Mouse (Mus musculus): ENCODE data around the gene Pdx1.

Pdx1 gene

GRCm38 (mm10) chr5:147308451-147308850 lies 38.7 kb downstream of the Pdx1 start:
- peak; percentile 36 for DNase-seq (ENCODE audit: extremely low spot score, low spot score)

DNA sequence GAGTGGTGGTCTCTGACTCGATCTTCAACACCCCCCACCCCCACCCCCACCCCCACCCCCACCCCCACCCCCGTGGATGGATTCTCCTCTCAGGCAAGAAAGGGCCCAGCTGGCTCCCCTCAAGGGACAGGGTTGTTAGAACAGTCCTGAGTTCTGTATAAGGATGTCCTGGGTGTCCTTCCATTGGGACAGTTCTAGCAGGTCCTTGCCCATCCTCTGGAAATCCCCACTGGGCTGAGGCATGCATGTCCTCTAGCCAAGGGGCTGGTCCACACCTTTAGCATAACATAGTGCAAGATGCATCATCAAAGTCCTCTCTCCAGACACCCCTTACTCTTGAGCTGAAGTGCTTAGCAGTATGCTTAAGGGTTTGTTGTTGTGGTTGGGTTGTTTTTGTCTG lies 40.0 kb downstream of the Pdx1 start:
- DNase-seq (ENCODE audit: extremely low spot score, low spot score), result peak; percentile 27

GRCm38 (mm10) chr5:147312830-147313685 lies 43.3 kb downstream of the Pdx1 start:
- DNase-seq (ENCODE audit: extremely low spot score, low spot score), result peak; percentile 58

DNA sequence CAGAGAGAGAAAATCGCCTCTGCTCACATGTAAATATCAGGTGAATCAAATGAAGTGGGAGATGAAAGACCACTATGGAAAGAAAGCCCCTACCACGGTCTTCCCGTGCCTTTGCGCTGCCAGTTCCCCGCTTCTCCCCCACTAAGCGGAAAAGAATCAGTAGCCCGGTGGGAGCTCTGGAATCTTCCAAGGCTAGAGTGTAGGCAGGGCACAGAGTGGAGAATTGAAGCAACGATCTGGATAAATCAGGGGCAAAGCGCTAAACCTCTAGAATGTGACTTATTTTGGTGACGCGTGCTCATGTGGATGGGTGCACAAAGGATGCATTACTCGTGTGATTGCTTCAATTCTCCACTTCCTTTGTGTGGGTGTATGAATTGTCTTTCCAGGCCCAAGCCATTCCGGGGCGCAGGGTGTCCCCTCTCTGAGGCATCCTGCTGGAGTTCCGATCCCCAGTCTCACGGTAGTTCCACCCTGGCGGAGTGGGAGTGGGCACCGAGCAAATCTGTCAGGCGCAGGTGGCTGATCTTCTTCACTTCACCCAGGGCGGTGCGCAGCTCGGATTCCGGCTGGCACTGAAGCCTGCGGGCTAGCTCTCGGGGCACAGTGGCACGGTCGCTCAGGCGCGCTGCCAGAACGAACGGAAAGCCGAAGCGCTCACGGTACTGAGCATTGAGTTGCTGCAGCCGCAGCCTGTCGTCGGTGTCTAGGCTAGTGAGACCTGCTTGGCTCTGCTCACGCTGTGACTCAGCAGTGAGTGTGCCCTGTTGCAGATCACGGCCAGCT lies 45.1 kb downstream of the Pdx1 start:
- DNase-seq (ENCODE audit: extremely low spot score, low spot score), result peak; percentile 61

DNA sequence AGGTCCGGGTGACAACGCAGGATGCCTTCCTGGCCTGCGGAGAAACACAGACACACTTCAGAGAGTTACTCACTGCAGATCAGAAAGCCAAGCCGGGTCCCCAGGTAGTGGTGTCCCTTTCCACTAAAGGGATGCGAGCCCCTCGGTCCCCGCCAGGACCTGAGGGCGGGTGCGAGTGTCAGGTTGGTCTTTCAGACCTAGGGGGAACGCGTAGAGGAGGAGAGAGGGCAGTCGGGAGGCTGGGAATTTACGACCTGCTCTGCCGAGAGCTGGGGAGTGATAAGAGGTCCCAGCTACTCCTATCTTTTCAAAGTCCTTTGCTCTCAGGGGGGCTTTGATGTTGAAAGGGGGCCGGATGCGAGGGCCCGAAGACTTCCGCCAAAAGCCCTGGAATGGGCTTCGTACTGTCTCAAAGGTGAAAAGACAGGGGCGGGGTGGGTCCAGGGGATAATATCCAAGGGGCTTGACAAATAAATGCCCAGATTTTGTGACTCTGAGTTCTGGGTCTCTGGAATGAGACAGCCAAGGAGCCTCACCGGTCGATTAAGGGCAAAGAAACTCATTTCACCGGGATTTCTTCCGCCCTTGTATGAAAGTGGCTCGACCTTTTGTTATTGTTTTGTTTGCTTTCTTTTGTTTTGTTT lies 45.8 kb downstream of the Pdx1 start:
- no peak for DNase-seq (ENCODE audit: extremely low spot score, low spot score)

DNA sequence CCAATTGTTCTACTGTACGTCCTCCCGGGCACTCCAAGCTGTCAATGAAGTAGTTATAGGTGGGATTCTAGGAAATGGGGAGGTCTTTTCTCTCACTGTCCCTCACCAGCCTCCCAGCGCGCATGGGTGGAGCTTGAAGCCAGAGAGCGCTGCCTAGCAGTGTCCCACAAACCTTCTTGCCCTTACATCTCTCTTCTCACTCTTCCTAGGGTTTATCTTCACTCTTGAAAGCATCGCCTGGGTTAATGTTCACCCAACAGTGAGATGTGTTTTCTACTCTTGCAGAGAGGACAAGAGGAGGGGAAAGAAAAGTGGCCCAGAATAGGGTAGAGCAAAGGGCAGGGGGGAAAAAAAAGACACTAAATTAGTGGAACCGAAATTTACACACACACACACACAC lies 47.6 kb downstream of the Pdx1 start:
- DNase-seq (ENCODE audit: extremely low spot score, low spot score), result no peak

GRCm38 (mm10) chr5:147317991-147318390 lies 48.2 kb downstream of the Pdx1 start:
- DNase-seq (ENCODE audit: extremely low spot score, low spot score), result no peak

DNA sequence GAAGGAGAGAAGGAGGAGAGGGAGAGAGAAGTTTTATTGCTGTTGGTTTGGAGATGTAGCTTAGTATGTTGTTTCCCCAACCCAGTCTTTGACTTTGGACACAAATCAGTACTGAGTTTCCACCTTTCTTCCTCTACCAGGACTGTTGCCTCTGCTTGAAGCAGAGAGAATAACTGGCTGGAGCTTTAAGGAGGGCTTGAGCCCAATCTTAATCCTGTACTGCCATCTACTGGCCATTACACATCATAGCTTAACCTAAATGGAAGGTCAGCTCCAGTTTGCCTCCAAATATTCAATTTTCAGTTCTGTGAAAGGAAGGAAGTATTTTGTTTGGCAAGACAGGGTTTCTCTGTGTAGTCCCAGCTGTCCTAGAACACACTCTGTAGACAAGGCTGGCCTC lies 49.9 kb downstream of the Pdx1 start:
- DNase-seq (ENCODE audit: extremely low spot score, low spot score), result peak; percentile 16

DNA sequence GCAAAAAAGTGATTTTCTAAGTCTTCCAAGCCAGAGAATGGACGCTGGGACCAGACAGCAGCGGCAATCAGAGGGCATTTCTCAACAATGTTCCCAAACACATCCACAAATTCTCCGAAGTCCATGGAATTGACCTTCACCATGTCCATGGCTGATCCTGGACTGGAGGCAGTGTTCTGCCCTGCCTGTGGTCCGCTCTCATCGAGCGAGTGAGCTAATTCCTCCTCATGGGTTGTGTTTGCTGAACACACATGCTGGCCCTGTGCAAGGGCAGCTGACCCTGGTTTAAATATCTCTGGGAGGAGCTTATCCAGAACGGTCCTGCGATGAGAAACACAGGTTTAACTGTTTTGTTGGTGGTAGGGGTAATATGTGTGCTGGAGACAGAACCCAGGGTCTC lies 52.4 kb downstream of the Pdx1 start, which contains the start of gene Urad:
Urad (minus strand) TSS at position 258 of the 400 bp plus-strand sequence.
- no peak for DNase-seq (ENCODE audit: extremely low spot score, low spot score)

GRCm38 (mm10) chr5:147323237-147323917 lies 53.6 kb downstream of the Pdx1 start:
- DNase-seq (ENCODE audit: extremely low spot score, low spot score), result peak; percentile 83

Data from neural tube, embryonic 10.5 days (tissue).